Mouse (Mus musculus) limb, embryonic 14.5 days (tissue): Measurements from ENCODE around the gene Clpb. TPM values are rescaled to one million over a fixed set of nuclear protein-coding genes. Genes with fewer than 3 reads are reported as not detected.

ENCODE experiments used
- ATAC-seq: fragments of 200-750 bp; cut with Nextera tagmentation; 2 replicates; pipeline ENCODE4 v1.8.0; 2017; ENCODE audit warnings: low read depth, moderate number of reproducible peaks, moderate TSS enrichment; ENCODE audit not compliant: low FRiP score
- DNase-seq: peaks from one replicate; pipeline ENCODE4 v3.0.0-alpha.2; 2015; ENCODE audit warnings: low spot score
- H3K27ac ChIP-seq: fragments of 300-500 bp; sonication (generic); replicated peaks from 2 replicates; pipeline ENCODE4 v1.5.1; 2014; ENCODE audit warnings: low read depth, mild to moderate bottlenecking, low read length, moderate library complexity, mixed read lengths
- H3K27me3 ChIP-seq: fragments of 300-500 bp; sonication (generic); 2 replicates; pipeline ENCODE4 v1.6.1; 2014; ENCODE audit warnings: low read length, mixed read lengths; ENCODE audit not compliant: control insufficient read depth, insufficient read depth
- H3K36me3 ChIP-seq: fragments of 300-500 bp; sonication (generic); 2 replicates; pipeline ENCODE4 v1.6.1; 2014; ENCODE audit warnings: mild to moderate bottlenecking, low read length, moderate library complexity, mixed read lengths; ENCODE audit not compliant: control insufficient read depth, insufficient read depth
- H3K4me1 ChIP-seq: fragments of 300-500 bp; sonication (generic); 2 replicates; pipeline ENCODE4 v1.6.1; 2014; ENCODE audit warnings: antibody characterized with exemption, low read length, mixed read lengths; ENCODE audit not compliant: control insufficient read depth, insufficient read depth
- H3K4me2 ChIP-seq: fragments of 300-500 bp; sonication (generic); replicated peaks from 2 replicates; pipeline ENCODE4 v1.6.1; 2014; ENCODE audit warnings: low read depth, mild to moderate bottlenecking, low read length, moderate library complexity; ENCODE audit not compliant: severe bottlenecking
- H3K4me3 ChIP-seq: fragments of 300-500 bp; sonication (generic); replicated peaks from 2 replicates; pipeline ENCODE4 v1.5.1; 2014; ENCODE audit warnings: low read length
- H3K9ac ChIP-seq: fragments of 300-500 bp; sonication (generic); 2 replicates; pipeline ENCODE4 v1.6.1; 2014; ENCODE audit warnings: mild to moderate bottlenecking, low read depth, low read length, moderate library complexity; ENCODE audit not compliant: severe bottlenecking
- H3K9me3 ChIP-seq: fragments of 300-500 bp; sonication (generic); 2 replicates; pipeline ENCODE4 v1.6.1; 2016; ENCODE audit warnings: low read length; ENCODE audit not compliant: control insufficient read depth
- POLR2A ChIP-seq: fragments of 200-500 bp; IDR thresholded peaks from 2 replicates; pipeline ENCODE4 v1.8.0; 2012; ENCODE audit warnings: inconsistent platforms, mild to moderate bottlenecking, moderate library complexity, borderline replicate concordance; ENCODE audit not compliant: insufficient read depth, insufficient read length; ENCODE audit errors: extremely low read depth
- WGBS: fragments of 180-500 bp; shearing (Covaris S2); extraction: QIAGEN DNeasy Blood & Tissue Kit; methylation state at CpG from one replicate; pipeline ENCODE4 v1.1.7; 2014; 5-methylcytosine and 5-hydroxymethylcytosine counted together
- polyA plus RNA-seq, 2 experiments: library from polyadenylated mRNA; depleted of rRNA in 1 of 2; stranded (reverse) in 1 of 2; unstranded in 1 of 2; fragments of >200 nt; fragmentation: Nextera tagmentation in 1 of 2; extraction: Ambion mirVana in 1 of 2; gene quantifications; 2 replicates each; pipeline versions ENCODE4 v1.2.1 to v1.2.3; 2012 to 2014

Clpb gene
- polyA plus RNA-seq, 2 experiments: 27.6 to 41.7 TPM

GRCm38 (mm10) chr7:101676033-101676761 is 12.8 kb downstream of the Clpb start:
- Histone ChIP-seq H3K27me3 (no peaks in the 10 kb centered on the region), H3K27ac (no peak overlapping the region), H3K9me3 (no peaks in the 10 kb centered on the region), H3K36me3 (no peaks in the 10 kb centered on the region), H3K9ac (no peak overlapping the region), H3K4me2 (no peak overlapping the region), H3K4me3 (no peak overlapping the region), H3K4me1 (no peaks in the 10 kb centered on the region)
- no peak for ATAC-seq
- DNase-seq: no peak
- no peak for TF ChIP-seq POLR2A
- 66% methylated on average over 6 of the region's 6 CpGs for WGBS

- H3K4me1 ChIP-seq: no peaks in the 10 kb centered on the region
- 46% methylated on average over 3 of the region's 3 CpGs for WGBS
- H3K27me3 ChIP-seq: no peaks in the 10 kb centered on the region
- H3K9me3 ChIP-seq: no peaks in the 10 kb centered on the region
- H3K4me3 ChIP-seq: no peak overlapping the region
- TF ChIP-seq POLR2A: no peak
- no peak overlapping the region for H3K9ac ChIP-seq
- no peak overlapping the region for H3K4me2 ChIP-seq
- ATAC-seq: no peak
- no peaks in the 10 kb centered on the region for H3K36me3 ChIP-seq
- DNase-seq: no peak
- no peak overlapping the region for H3K27ac ChIP-seq
Observed at GRCm38 (mm10) chr7:101676762-101677308, 13.4 kb downstream of the Clpb start.

- Histone ChIP-seq H3K9ac (no peak overlapping the region), H3K27ac (no peak overlapping the region), H3K36me3 (no peaks in the 10 kb centered on the region), H3K4me2 (no peak overlapping the region), H3K27me3 (no peaks in the 10 kb centered on the region), H3K4me1 (no peaks in the 10 kb centered on the region), H3K9me3 (no peaks in the 10 kb centered on the region), H3K4me3 (no peak overlapping the region)
- peak; percentile 63 for DNase-seq
- TF ChIP-seq POLR2A: no peak
- 14% methylated on average over 7 of the region's 7 CpGs for WGBS
- peak; percentile 87 for ATAC-seq
Observed at GRCm38 (mm10) chr7:101679591-101679990, 16.2 kb downstream of the Clpb start.

- Histone ChIP-seq H3K36me3 (no peaks in the 10 kb centered on the region), H3K27ac (no peak overlapping the region), H3K4me2 (no peak overlapping the region), H3K27me3 (no peaks in the 10 kb centered on the region), H3K4me1 (no peaks in the 10 kb centered on the region), H3K9ac (no peak overlapping the region), H3K9me3 (no peaks in the 10 kb centered on the region), H3K4me3 (no peak overlapping the region)
- ATAC-seq: no peak
- WGBS: 76% methylated on average over 3 of the region's 3 CpGs
- DNase-seq: no peak
- TF ChIP-seq POLR2A: no peak
Observed at GRCm38 (mm10) chr7:101680961-101681360, 17.5 kb downstream of the Clpb start.

GRCm38 (mm10) chr7:101681565-101682071 is 18.2 kb downstream of the Clpb start:
- TF ChIP-seq POLR2A: no peak
- H3K4me1 ChIP-seq: no peaks in the 10 kb centered on the region
- no peak overlapping the region for H3K9ac ChIP-seq
- no peak for ATAC-seq
- no peaks in the 10 kb centered on the region for H3K9me3 ChIP-seq
- no peak overlapping the region for H3K27ac ChIP-seq
- H3K27me3 ChIP-seq: no peaks in the 10 kb centered on the region
- 39% methylated on average over 6 of the region's 6 CpGs for WGBS
- no peak for DNase-seq
- no peaks in the 10 kb centered on the region for H3K36me3 ChIP-seq
- no peak overlapping the region for H3K4me3 ChIP-seq
- H3K4me2 ChIP-seq: no peak overlapping the region

- Histone ChIP-seq H3K36me3 (no peaks in the 10 kb centered on the region), H3K4me2 (no peak overlapping the region), H3K9me3 (no peaks in the 10 kb centered on the region), H3K27me3 (no peaks in the 10 kb centered on the region), H3K4me1 (no peaks in the 10 kb centered on the region), H3K27ac (no peak overlapping the region), H3K9ac (no peak overlapping the region), H3K4me3 (no peak overlapping the region)
- WGBS: 78% methylated on average over 5 of the region's 5 CpGs
- TF ChIP-seq POLR2A: no peak
- DNase-seq (no peak), ATAC-seq (no peak)
Observed at GRCm38 (mm10) chr7:101682886-101683285, 19.5 kb downstream of the Clpb start.
